Mouse (Mus musculus): ENCODE results near the gene Ttll5.

- TF ChIP-seq CTCF (IDR thresholded peaks at IDR 0.05; ENCODE audit: low read depth) (no peak), EP300 (IDR thresholded peaks at IDR 0.05; ENCODE audit: low read depth) (no peak)
Observed at GRCm38 (mm10) chr12:86106086-86106485, 281.6 kb downstream of the Ttll5 start.

All from liver, embryonic 14.5 days (tissue).